Mouse (Mus musculus) layer of hippocampus, postnatal 14 days (tissue): Measurements from ENCODE around the gene Rassf1. TPM values are rescaled to one million over a fixed set of nuclear protein-coding genes. Genes with fewer than 3 reads are reported as not detected.
A peak's percentile ranks its signal among the peaks of the same experiment; 100 is the strongest.
"Not testable (repeated sequence)": the region's sequence is repeated elsewhere in the genome, so short reads cannot be mapped to it uniquely, and the experiment has no call there.

ENCODE experiments used
- DNase-seq, 2 experiments: peaks; one replicate each; pipeline ENCODE4 v3.0.0; 2021 to 2022; ENCODE audit warnings: low spot score in 2 of 2, mixed read lengths in 1 of 2
- total RNA-seq, 2 experiments: library from RNA; stranded (reverse); gene quantifications; 2 replicates each; pipeline ENCODE4 v1.2.3; 2021

Rassf1 gene
- total RNA-seq, 2 experiments from 2014 or later, result 14.5 to 16.0 TPM

GRCm38 (mm10) chr9:107554319-107554825 is 3.0 kb downstream of the Rassf1 start:
- DNase-seq, result peak; percentile 87 to 96

GRCm38 (mm10) chr9:107555031-107555457 is 3.7 kb downstream of the Rassf1 start:
- no peak for DNase-seq

GRCm38 (mm10) chr9:107555701-107556100 is 4.3 kb downstream of the Rassf1 start:
- no peak for DNase-seq

GRCm38 (mm10) chr9:107556346-107556745 is 5.0 kb downstream of the Rassf1 start:
- no peak for DNase-seq

GRCm38 (mm10) chr9:107563029-107563581 is 11.8 kb downstream of the Rassf1 start, which contains the start of gene Tusc2:
TSS of gene Tusc2 (plus strand) at chr9:107563255.
- peak; percentile 90 to 97 for DNase-seq

GRCm38 (mm10) chr9:107565556-107565955 is 14.2 kb downstream of the Rassf1 start:
- not testable (repeated sequence) for DNase-seq

- DNase-seq, result peak; percentile 58 to 70
Observed at GRCm38 (mm10) chr9:107566041-107566709, 14.8 kb downstream of the Rassf1 start.

GRCm38 (mm10) chr9:107566855-107567254 is 15.5 kb downstream of the Rassf1 start:
- DNase-seq, result no peak

GRCm38 (mm10) chr9:107567702-107568319 is 16.5 kb downstream of the Rassf1 start, which contains the start of gene Hyal2:
TSS of gene Hyal2 (plus strand) at chr9:107567945.
- no peak for DNase-seq

GRCm38 (mm10) chr9:107568331-107569261 is 17.2 kb downstream of the Rassf1 start:
- peak; percentile 88 to 89 for DNase-seq

- DNase-seq, result no peak
Observed at GRCm38 (mm10) chr9:107569270-107569669, 17.9 kb downstream of the Rassf1 start.

GRCm38 (mm10) chr9:107570016-107570415 is 18.7 kb downstream of the Rassf1 start:
- DNase-seq, result no peak

- no peak for DNase-seq
Observed at GRCm38 (mm10) chr9:107570845-107571244, 19.5 kb downstream of the Rassf1 start.

- DNase-seq, result no peak
Observed at GRCm38 (mm10) chr9:107571534-107572326, 20.4 kb downstream of the Rassf1 start.

- DNase-seq, result no peak
Observed at GRCm38 (mm10) chr9:107572327-107572662, 20.9 kb downstream of the Rassf1 start.

GRCm38 (mm10) chr9:107573774-107574173 is 22.4 kb downstream of the Rassf1 start:
- DNase-seq, result not testable (repeated sequence)

- no peak for DNase-seq
Observed at GRCm38 (mm10) chr9:107575579-107576356, 24.4 kb downstream of the Rassf1 start.

GRCm38 (mm10) chr9:107576357-107577107 is 25.2 kb downstream of the Rassf1 start, which contains the start of gene Hyal1:
TSS of gene Hyal1 (plus strand) at chr9:107576927.
- peak in 1 of 2 experiments; percentile 51 for DNase-seq

GRCm38 (mm10) chr9:107577871-107578270 is 26.5 kb downstream of the Rassf1 start:
- no peak for DNase-seq
